Mouse (Mus musculus) hindbrain, embryonic 16.5 days (tissue): ENCODE results near the gene A730071L15Rik. TPM values are rescaled to one million over a fixed set of nuclear protein-coding genes. Genes with fewer than 3 reads are reported as not detected.

Source experiments
- ATAC-seq: fragments of 200-750 bp; cut with Nextera tagmentation; 2 replicates; pipeline ENCODE4 v1.8.0; 2017; ENCODE audit warnings: moderate TSS enrichment, moderate library complexity
- H3K27ac ChIP-seq: fragments of 300-500 bp; sonication (generic); 2 replicates; pipeline ENCODE4 v1.5.1; 2014; ENCODE audit warnings: low read depth, mild to moderate bottlenecking, control low read depth, low read length, moderate library complexity
- H3K27me3 ChIP-seq: fragments of 300-500 bp; sonication (generic); replicated peaks from 2 replicates; pipeline ENCODE4 v1.6.1; 2014; ENCODE audit warnings: low read length; ENCODE audit not compliant: control insufficient read depth, insufficient read depth
- H3K36me3 ChIP-seq: fragments of 300-500 bp; sonication (generic); 2 replicates; pipeline ENCODE4 v1.6.1; 2014; ENCODE audit warnings: mild to moderate bottlenecking, low read length, moderate library complexity, mixed read lengths; ENCODE audit not compliant: control insufficient read depth, insufficient read depth
- H3K4me1 ChIP-seq: fragments of 300-500 bp; sonication (generic); 2 replicates; pipeline ENCODE4 v1.6.1; 2014; ENCODE audit warnings: low read depth, low read length; ENCODE audit not compliant: control insufficient read depth, insufficient read depth
- H3K4me2 ChIP-seq: fragments of 300-500 bp; sonication (generic); 2 replicates; pipeline ENCODE4 v1.6.1; 2014; ENCODE audit warnings: mild to moderate bottlenecking, low read length, control low read depth, moderate library complexity
- H3K4me3 ChIP-seq: fragments of 300-500 bp; sonication (generic); 2 replicates; pipeline ENCODE4 v1.5.1; 2014; ENCODE audit warnings: mild to moderate bottlenecking, low read length, control low read depth, moderate library complexity
- H3K9ac ChIP-seq: fragments of 300-500 bp; sonication (generic); 2 replicates; pipeline ENCODE4 v1.6.1; 2014; ENCODE audit warnings: low read depth, mild to moderate bottlenecking, control low read depth, low read length, moderate library complexity
- H3K9me3 ChIP-seq: fragments of 300-500 bp; sonication (generic); 2 replicates; pipeline ENCODE4 v1.6.1; 2014; ENCODE audit warnings: mild to moderate bottlenecking, low read length, moderate library complexity; ENCODE audit not compliant: control insufficient read depth
- WGBS: fragments of 180-500 bp; shearing (Covaris S2); extraction: QIAGEN DNeasy Blood & Tissue Kit; methylation state at CpG from one replicate; pipeline ENCODE4 v1.1.7; 2014; 5-methylcytosine and 5-hydroxymethylcytosine counted together
- polyA plus RNA-seq: library from polyadenylated mRNA; unstranded; fragments of >200 nt; fragmentation: Nextera tagmentation; extraction: Ambion mirVana; gene quantifications from 2 replicates; pipeline ENCODE4 v1.2.1, GENCODE M21; 2015

A730071L15Rik gene
- 0.71 and 0.81 TPM in 2 replicates for polyA plus RNA-seq

DNA sequence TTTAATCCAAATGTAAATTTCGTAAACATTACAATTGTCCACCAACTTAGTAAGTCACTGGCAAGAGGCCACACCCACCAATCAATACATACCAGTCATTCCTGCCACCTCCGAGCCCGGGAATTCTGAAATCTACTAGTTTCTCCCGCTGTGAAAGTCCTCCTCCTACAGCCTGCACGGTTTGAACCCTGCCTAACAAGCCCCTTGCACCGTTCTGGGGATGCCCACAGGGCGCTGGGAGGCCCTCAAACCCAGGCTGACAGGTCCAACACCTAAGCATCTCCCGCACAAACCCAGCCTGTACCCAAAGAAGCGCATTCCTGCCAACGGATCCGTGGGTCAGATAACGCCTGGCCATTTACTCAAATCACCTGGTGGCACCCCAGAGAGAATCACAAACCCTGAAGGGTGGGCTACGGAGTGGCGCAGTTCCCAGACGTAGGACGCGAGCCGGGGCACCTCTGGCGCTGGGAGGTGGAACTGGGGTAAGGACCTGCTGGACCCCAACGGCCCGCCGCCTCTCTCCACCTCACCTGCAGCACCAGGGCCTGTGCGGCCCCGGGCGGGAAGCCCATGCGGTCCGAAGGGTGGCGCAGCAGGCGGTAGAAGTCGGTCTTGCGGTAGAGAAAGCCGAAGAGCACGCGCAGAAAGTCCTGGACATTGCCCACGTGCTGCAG, at the start of gene A730071L15Rik:
Gene A730071L15Rik (plus strand): TSS at position 620 of the 677 bp plus-strand sequence.
- H3K27ac ChIP-seq: peak within 1 kb of the TSS; percentile 97
- WGBS: 1% methylated on average over 35 of the region's 35 CpGs
- peak within 1 kb of the TSS; percentile 75 for H3K4me3 ChIP-seq
- H3K27me3 ChIP-seq: no peaks in the 10 kb centered on the region
- no peaks in the 10 kb centered on the region for H3K9me3 ChIP-seq
- ATAC-seq: peak; percentile 67
- peak within 1 kb of the TSS; percentile 83 for H3K9ac ChIP-seq
- H3K4me1 ChIP-seq: peaks cover 18% of the 10 kb centered on the region
- H3K36me3 ChIP-seq: no peaks in the 10 kb centered on the region
- peak within 1 kb of the TSS; percentile 79 for H3K4me2 ChIP-seq

DNA sequence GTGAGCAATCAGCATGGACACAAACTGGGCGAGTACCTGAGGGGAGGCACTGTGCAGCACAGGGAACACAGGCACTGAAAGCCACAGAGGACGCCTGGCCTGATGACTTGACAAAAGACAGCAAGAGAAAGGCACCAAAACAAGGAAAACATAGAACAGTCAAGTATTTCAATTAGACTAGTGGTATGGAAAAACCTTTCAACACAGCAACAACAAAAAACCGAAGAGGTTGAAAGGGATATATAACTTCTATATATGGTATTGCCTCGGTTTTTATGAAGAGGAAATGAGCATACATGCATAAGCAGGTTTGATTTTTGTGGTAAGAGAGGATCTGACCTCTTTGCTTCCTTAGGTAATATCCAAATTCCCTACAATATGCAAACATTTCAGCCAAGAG, 47.0 kb upstream of the A730071L15Rik start:
- ATAC-seq: no peak
- Histone ChIP-seq H3K9ac (no peak overlapping the region), H3K27me3 (no peaks in the 10 kb centered on the region), H3K4me2 (no peak overlapping the region), H3K36me3 (peaks cover 7% of the 10 kb centered on the region), H3K4me1 (peaks cover 17% of the 10 kb centered on the region), H3K27ac (no peak overlapping the region), H3K9me3 (no peaks in the 10 kb centered on the region), H3K4me3 (no peak overlapping the region)
- 91% methylated on average over 4 of the region's 4 CpGs for WGBS

GRCm38 (mm10) chr11:6154211-6154701, 45.6 kb upstream of the A730071L15Rik start:
- no peak for ATAC-seq
- no peak overlapping the region for H3K27ac ChIP-seq
- no peaks in the 10 kb centered on the region for H3K27me3 ChIP-seq
- peaks cover 2% of the 10 kb centered on the region; the same call in 1 of the 2 replicates for H3K36me3 ChIP-seq
- no peak overlapping the region for H3K9ac ChIP-seq
- H3K4me1 ChIP-seq: peaks cover 17% of the 10 kb centered on the region
- 43% methylated on average over 3 of the region's 3 CpGs for WGBS
- H3K9me3 ChIP-seq: no peaks in the 10 kb centered on the region
- no peak overlapping the region for H3K4me3 ChIP-seq
- no peak overlapping the region for H3K4me2 ChIP-seq

DNA sequence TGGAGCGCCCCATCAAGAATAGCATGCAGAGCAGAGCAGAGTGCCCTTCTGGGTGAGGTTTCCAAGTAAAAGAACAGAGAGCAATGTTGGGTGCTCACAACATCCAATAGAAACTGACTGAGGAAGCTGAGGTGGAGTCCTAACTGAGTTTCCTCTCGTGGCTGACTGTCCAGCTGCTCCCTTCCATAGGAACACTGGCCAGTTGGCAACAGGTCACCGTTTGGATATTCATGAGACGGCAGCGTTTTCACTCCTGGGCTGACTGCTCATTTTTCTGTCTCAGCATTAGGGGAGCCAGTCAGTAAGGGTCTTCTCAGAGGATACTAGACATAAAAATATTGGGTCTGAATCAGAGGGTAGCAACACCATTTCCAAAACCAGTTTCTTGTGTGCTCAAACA, 43.2 kb upstream of the A730071L15Rik start:
- Histone ChIP-seq H3K9ac (no peak overlapping the region), H3K4me3 (no peak overlapping the region), H3K36me3 (no peaks in the 10 kb centered on the region), H3K27me3 (no peaks in the 10 kb centered on the region), H3K4me2 (no peak overlapping the region), H3K27ac (no peak overlapping the region), H3K9me3 (no peaks in the 10 kb centered on the region), H3K4me1 (peaks cover 17% of the 10 kb centered on the region)
- no peak for ATAC-seq
- WGBS: 67% methylated on average over 5 of the region's 5 CpGs

GRCm38 (mm10) chr11:6157119-6157518, 42.7 kb upstream of the A730071L15Rik start:
- H3K4me2 ChIP-seq: no peak overlapping the region
- no peak overlapping the region for H3K27ac ChIP-seq
- no peak overlapping the region for H3K9ac ChIP-seq
- H3K4me1 ChIP-seq: peaks cover 17% of the 10 kb centered on the region
- H3K36me3 ChIP-seq: no peaks in the 10 kb centered on the region
- 75% methylated on average over 5 of the region's 5 CpGs for WGBS
- H3K9me3 ChIP-seq: no peaks in the 10 kb centered on the region
- no peaks in the 10 kb centered on the region for H3K27me3 ChIP-seq
- ATAC-seq: peak; percentile 34; the same call in 1 of the 2 replicates
- H3K4me3 ChIP-seq: no peak overlapping the region

DNA sequence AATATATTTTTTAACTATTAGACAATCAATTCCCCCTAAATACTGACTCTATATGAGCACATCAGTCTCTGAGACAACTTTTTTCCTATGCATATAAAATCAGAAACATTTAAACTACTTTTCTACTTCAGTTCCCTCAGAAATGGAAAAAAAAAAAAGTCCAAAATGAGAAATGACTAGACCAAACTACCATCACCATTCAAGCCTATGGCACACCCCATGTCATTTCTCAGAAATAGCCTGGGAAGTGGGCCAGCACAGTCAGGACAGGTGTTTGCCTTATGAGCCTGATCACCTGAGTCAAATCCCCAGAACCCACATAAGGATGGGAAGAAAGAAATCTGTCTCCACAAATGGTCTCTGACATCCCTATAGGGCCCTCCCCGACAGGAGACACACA, 41.3 kb upstream of the A730071L15Rik start:
- 86% methylated on average over 1 of the region's 1 CpGs for WGBS
- H3K27ac ChIP-seq: no peak overlapping the region
- no peaks in the 10 kb centered on the region for H3K9me3 ChIP-seq
- H3K4me1 ChIP-seq: peaks cover 17% of the 10 kb centered on the region
- no peak overlapping the region for H3K4me3 ChIP-seq
- H3K27me3 ChIP-seq: no peaks in the 10 kb centered on the region
- H3K4me2 ChIP-seq: no peak overlapping the region
- ATAC-seq: no peak
- H3K9ac ChIP-seq: no peak overlapping the region
- H3K36me3 ChIP-seq: no peaks in the 10 kb centered on the region

DNA sequence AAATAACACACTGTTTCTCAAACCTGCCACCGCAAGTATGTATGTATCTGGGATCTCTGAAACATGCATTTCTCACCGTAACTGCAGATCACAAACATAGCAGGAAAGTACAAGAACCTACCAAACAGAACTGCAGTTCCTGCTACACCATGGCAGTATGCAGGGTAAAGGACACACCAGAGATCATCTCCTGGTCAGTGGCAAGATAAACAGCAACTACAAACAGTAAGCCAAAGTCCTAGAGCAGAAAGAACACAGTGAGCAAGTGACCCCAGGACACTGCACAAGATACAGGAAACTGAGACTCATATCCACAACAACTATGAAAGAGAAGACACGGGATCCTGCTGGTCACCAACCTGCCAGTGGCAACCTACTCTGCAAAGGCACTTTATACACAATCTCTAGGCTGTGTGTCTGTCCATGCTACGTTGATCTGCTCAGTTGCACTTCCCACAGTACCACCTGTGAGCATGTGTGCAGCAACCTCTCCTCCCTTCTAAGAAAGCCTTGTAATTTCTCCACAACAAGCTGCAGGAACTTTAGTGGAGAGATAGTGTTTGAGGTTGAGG, 40.0 kb upstream of the A730071L15Rik start:
- WGBS: 90% methylated on average over 4 of the region's 4 CpGs

GRCm38 (mm10) chr11:6160663-6161271, 39.1 kb upstream of the A730071L15Rik start:
- Histone ChIP-seq H3K36me3 (no peaks in the 10 kb centered on the region), H3K9me3 (no peaks in the 10 kb centered on the region), H3K4me1 (peaks cover 8% of the 10 kb centered on the region; the same call in 1 of the 2 replicates), H3K4me2 (no peak overlapping the region), H3K4me3 (no peak overlapping the region), H3K9ac (no peak overlapping the region), H3K27me3 (no peaks in the 10 kb centered on the region), H3K27ac (no peak overlapping the region; the same call in 1 of the 2 replicates)
- 80% methylated on average over 3 of the region's 3 CpGs for WGBS
- 0 out of 2 replicates have a peak, but pooled peaks have one; percentile 27 for ATAC-seq

More for the DNA sequence above, 40.0 kb upstream of the A730071L15Rik start:
- no peaks in the 10 kb centered on the region for H3K36me3 ChIP-seq
- H3K4me2 ChIP-seq: no peak overlapping the region
- ATAC-seq: no peak
- H3K27me3 ChIP-seq: no peaks in the 10 kb centered on the region
- no peak overlapping the region for H3K4me3 ChIP-seq
- no peak overlapping the region for H3K27ac ChIP-seq
- H3K9me3 ChIP-seq: no peaks in the 10 kb centered on the region
- H3K4me1 ChIP-seq: peaks cover 8% of the 10 kb centered on the region; the same call in 1 of the 2 replicates
- no peak overlapping the region for H3K9ac ChIP-seq

- Histone ChIP-seq H3K9me3 (no peaks in the 10 kb centered on the region), H3K4me3 (no peak overlapping the region), H3K27ac (no peak overlapping the region), H3K36me3 (no peaks in the 10 kb centered on the region), H3K4me2 (no peak overlapping the region), H3K4me1 (peaks cover 6% of the 10 kb centered on the region; the same call in 1 of the 2 replicates), H3K27me3 (no peaks in the 10 kb centered on the region), H3K9ac (no peak overlapping the region)
- no peak for ATAC-seq
These were observed 38.3 kb upstream of the A730071L15Rik start for GRCm38 (mm10) chr11:6161549-6161948.
